In the genomic region with DNA sequence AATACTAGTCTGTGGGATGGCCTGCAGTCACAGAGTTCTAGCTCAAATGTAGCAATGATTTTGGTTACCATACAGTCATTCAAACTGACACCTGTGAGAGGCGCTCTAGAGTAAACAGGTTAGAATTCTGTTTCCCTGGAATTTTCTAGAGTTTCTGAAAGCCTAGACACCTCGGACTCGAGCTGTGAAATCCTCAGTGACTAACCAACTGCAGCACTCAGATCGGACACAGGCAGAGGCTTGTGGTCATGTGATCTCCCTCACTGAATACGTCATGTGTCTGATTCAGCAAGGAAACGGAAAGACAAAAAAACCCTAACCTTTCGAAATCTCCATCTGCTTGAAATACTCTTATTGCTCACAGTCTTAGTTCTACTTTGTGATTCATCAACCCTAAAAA, we compare ENCODE assay signal across 11 mouse cellular contexts.
DNase-seq lines count a peak whose midpoint lies in the region; ATAC-seq and TF ChIP-seq lines count a peak whose summit lies in the region.
"Had no signal": no experiment of that assay in that cellular context is flagged by ENCODE, and none has a peak within 500 bp of the region (broad histone marks: within the 10 kb centered on the region; RNA-seq: fewer than 3 reads in every experiment).

No protein-coding gene starts in this region.

- H3K4me1 ChIP-seq in heart, embryonic 16.5 days (ENCODE audit: control insufficient read depth, insufficient read depth, low read length): no peaks in the 10 kb centered on the region
- no peaks in the 10 kb centered on the region for H3K4me1 ChIP-seq in heart, embryonic 11.5 days (ENCODE audit: control insufficient read depth, insufficient read depth, low read length)
- no peaks in the 10 kb centered on the region for H3K4me1 ChIP-seq in intestine, postnatal 0 days (replicated peaks; ENCODE audit: control insufficient read depth, insufficient read depth, low read length)
- H3K4me1 ChIP-seq: neural tube, embryonic 15.5 days had no signal

- ATAC-seq in heart, embryonic 16.5 days (replicated peaks; ENCODE audit: extremely low read depth, insufficient read depth, low FRiP score): peak; percentile 64; the same call in 1 of the 2 replicates
- no peak for ATAC-seq in heart, embryonic 11.5 days (replicated peaks; ENCODE audit: insufficient number of reproducible peaks, low FRiP score, low TSS enrichment)
- peak; percentile 88 for ATAC-seq in common myeloid progenitor, adult 5-6 weeks (replicated peaks; ENCODE audit: low read depth, poor library complexity, severe bottlenecking)
- no peak for ATAC-seq in intestine, postnatal 0 days

- intact Hi-C loops in gastrocnemius, postnatal 36 days (cut with DNase I): no loop called here

- peak; percentile 69 to 76 for DNase-seq in B cell, adult 2 months
- peak; percentile 92 for DNase-seq in naive thymus-derived CD4-positive, alpha-beta T cell, adult 2 months (ENCODE audit: low read depth)
- no peak for DNase-seq in gastrocnemius, postnatal 36 days
- DNase-seq in cerebellum, postnatal 36 days: no peak
- DNase-seq: cerebellum, postnatal 10 days; gastrocnemius, postnatal 14 days had no signal

- H3K4me2 ChIP-seq in heart, embryonic 16.5 days (ENCODE audit: low read depth, low read length): no peak overlapping the region
- no peak overlapping the region for H3K4me2 ChIP-seq in heart, embryonic 11.5 days
- no peak overlapping the region for H3K4me2 ChIP-seq in intestine, postnatal 0 days (replicated peaks; ENCODE audit: low read depth)
- H3K4me2 ChIP-seq: neural tube, embryonic 15.5 days had no signal

- WGBS in heart, embryonic 16.5 days: 63% methylated on average over 7 of the region's 7 CpGs
- WGBS in heart, embryonic 11.5 days (ENCODE audit: insufficient replicate concordance): 80% methylated on average over 7 of the region's 7 CpGs
- WGBS in intestine, postnatal 0 days: 79% methylated on average over 7 of the region's 7 CpGs

- H3K4me3 ChIP-seq in heart, embryonic 16.5 days (ENCODE audit: low read length): no peak overlapping the region
- no peak overlapping the region for H3K4me3 ChIP-seq in heart, embryonic 11.5 days (ENCODE audit: low read depth, low read length)
- no peak overlapping the region for H3K4me3 ChIP-seq in intestine, postnatal 0 days (ENCODE audit: low read depth, low read length)
- H3K4me3 ChIP-seq: neural tube, embryonic 15.5 days had no signal

- H3K27me3 ChIP-seq in heart, embryonic 16.5 days (ENCODE audit: control insufficient read depth, insufficient read depth, low read length): no peaks in the 10 kb centered on the region
- no peaks in the 10 kb centered on the region for H3K27me3 ChIP-seq in heart, embryonic 11.5 days (ENCODE audit: control insufficient read depth, insufficient read depth, low read length)
- no peaks in the 10 kb centered on the region for H3K27me3 ChIP-seq in intestine, postnatal 0 days (replicated peaks; ENCODE audit: control insufficient read depth, insufficient read depth, low read length)
- H3K27me3 ChIP-seq: neural tube, embryonic 15.5 days had no signal

- no peak for TF ChIP-seq CTCF in intestine, postnatal 0 days (IDR thresholded peaks at IDR 0.05; ENCODE audit: low read depth)

- H3K9me3 ChIP-seq in heart, embryonic 16.5 days (replicated peaks; ENCODE audit: control insufficient read depth, low read length): no peaks in the 10 kb centered on the region
- no peaks in the 10 kb centered on the region for H3K9me3 ChIP-seq in heart, embryonic 11.5 days (replicated peaks; ENCODE audit: control insufficient read depth, low read length)
- no peaks in the 10 kb centered on the region for H3K9me3 ChIP-seq in intestine, postnatal 0 days (ENCODE audit: control insufficient read depth)
- H3K9me3 ChIP-seq: neural tube, embryonic 15.5 days had no signal

- no peak overlapping the region for H3K27ac ChIP-seq in heart, embryonic 16.5 days (ENCODE audit: low read length)
- no peak overlapping the region for H3K27ac ChIP-seq in heart, embryonic 11.5 days (ENCODE audit: low read depth, low read length)
- H3K27ac ChIP-seq in intestine, postnatal 0 days (ENCODE audit: low read depth, low read length): no peak overlapping the region
- H3K27ac ChIP-seq: neural tube, embryonic 15.5 days had no signal

- H3K9ac ChIP-seq in heart, embryonic 16.5 days (ENCODE audit: low read length): no peak overlapping the region
- H3K9ac ChIP-seq in heart, embryonic 11.5 days (ENCODE audit: low read depth, low read length): no peak overlapping the region
- H3K9ac ChIP-seq in intestine, postnatal 0 days (ENCODE audit: low read depth, low read length): no peak overlapping the region
- H3K9ac ChIP-seq: neural tube, embryonic 15.5 days had no signal

- H3K36me3 ChIP-seq in heart, embryonic 16.5 days (ENCODE audit: control insufficient read depth, insufficient read depth): no peaks in the 10 kb centered on the region
- no peaks in the 10 kb centered on the region for H3K36me3 ChIP-seq in heart, embryonic 11.5 days (ENCODE audit: control insufficient read depth, insufficient read depth, low read length)
- H3K36me3 ChIP-seq in intestine, postnatal 0 days (ENCODE audit: control insufficient read depth, insufficient read depth): no peaks in the 10 kb centered on the region
- H3K36me3 ChIP-seq: neural tube, embryonic 15.5 days had no signal

Comparison
In these comparisons a context has a peak if more than half of its experiments do, and no peak if none do; other contexts are left out.
1. ATAC-seq: peak in heart, embryonic 16.5 days (single experiment) and common myeloid progenitor, adult 5-6 weeks (single experiment); none in heart, embryonic 11.5 days (single experiment) and intestine, postnatal 0 days (single experiment).
2. DNase-seq: peak in B cell, adult 2 months (2 of 2) and naive thymus-derived CD4-positive, alpha-beta T cell, adult 2 months (single experiment); none in gastrocnemius, postnatal 36 days (0 of 2) and cerebellum, postnatal 36 days (0 of 2).